Mouse (Mus musculus) stomach, embryonic 14.5 days (tissue): Measurements from ENCODE around the gene Chchd1. TPM values are rescaled to one million over a fixed set of nuclear protein-coding genes. Genes with fewer than 3 reads are reported as not detected.

Experiments
- ATAC-seq: fragments of 200-750 bp; cut with Nextera tagmentation; 2 replicates; pipeline ENCODE4 v1.8.0; 2017; ENCODE audit warnings: low read depth, moderate TSS enrichment; ENCODE audit not compliant: insufficient number of reproducible peaks, insufficient read depth, low FRiP score
- H3K27ac ChIP-seq: fragments of 300-500 bp; sonication (generic); 2 replicates; pipeline ENCODE4 v1.5.1; 2014; ENCODE audit warnings: mild to moderate bottlenecking, low read length, moderate library complexity, mixed read lengths
- H3K27me3 ChIP-seq: fragments of 300-500 bp; sonication (generic); 2 replicates; pipeline ENCODE4 v1.6.1; 2014; ENCODE audit warnings: low read length, control low read depth, mixed read lengths; ENCODE audit not compliant: control insufficient read depth, insufficient read depth
- H3K36me3 ChIP-seq: fragments of 300-500 bp; sonication (generic); 2 replicates; pipeline ENCODE4 v1.6.1; 2014; ENCODE audit warnings: mild to moderate bottlenecking, control low read depth, low read length, moderate library complexity, mixed read lengths; ENCODE audit not compliant: control insufficient read depth, insufficient read depth
- H3K4me1 ChIP-seq: fragments of 300-500 bp; sonication (generic); 2 replicates; pipeline ENCODE4 v1.6.1; 2014; ENCODE audit warnings: low read length, control low read depth, mixed read lengths; ENCODE audit not compliant: control insufficient read depth, insufficient read depth
- H3K4me2 ChIP-seq: fragments of 300-500 bp; sonication (generic); replicated peaks from 2 replicates; pipeline ENCODE4 v1.6.1; 2014; ENCODE audit warnings: low read depth, low read length, control low read depth
- H3K4me3 ChIP-seq: fragments of 300-500 bp; sonication (generic); 2 replicates; pipeline ENCODE4 v1.5.1; 2014; ENCODE audit warnings: low read depth, low read length, control low read depth
- H3K9ac ChIP-seq: fragments of 300-500 bp; sonication (generic); replicated peaks from 2 replicates; pipeline ENCODE4 v1.6.1; 2014; ENCODE audit warnings: low read depth, mild to moderate bottlenecking, control low read depth, low read length, moderate library complexity, mixed read lengths
- H3K9me3 ChIP-seq: fragments of 300-500 bp; sonication (generic); 2 replicates; pipeline ENCODE4 v1.6.1; 2016; ENCODE audit warnings: low read depth, low read length, control low read depth; ENCODE audit not compliant: control insufficient read depth
- WGBS: fragments of 180-500 bp; shearing (Covaris S2); extraction: QIAGEN DNeasy Blood & Tissue Kit; methylation state at CpG from one replicate; pipeline ENCODE4 v1.1.7; 2014; 5-methylcytosine and 5-hydroxymethylcytosine counted together
- polyA plus RNA-seq: library from polyadenylated mRNA; unstranded; fragments of >200 nt; fragmentation: Nextera tagmentation; extraction: Ambion mirVana; gene quantifications from 2 replicates; pipeline ENCODE4 v1.2.1, GENCODE M21; 2014

The Chchd1 gene
- polyA plus RNA-seq, 1 experiment from 2014 or later: 224 TPM

- H3K36me3 ChIP-seq: peaks cover 22% of the 10 kb centered on the region
Observed at GRCm38 (mm10) chr14:20735052-20735451, 32.2 kb downstream of the Chchd1 start.

GRCm38 (mm10) chr14:20735892-20736390, 33.1 kb downstream of the Chchd1 start:
- Histone ChIP-seq H3K36me3 (peaks cover 22% of the 10 kb centered on the region), H3K9me3 (no peaks in the 10 kb centered on the region), H3K9ac (no peak overlapping the region), H3K4me2 (no peak overlapping the region), H3K4me3 (no peak overlapping the region), H3K27me3 (no peaks in the 10 kb centered on the region), H3K27ac (no peak overlapping the region), H3K4me1 (peaks cover 11% of the 10 kb centered on the region; the same call in 1 of the 2 replicates)
- no peak for ATAC-seq
- WGBS: 83% methylated on average over 13 of the region's 13 CpGs

More at GRCm38 (mm10) chr14:20735052-20735451, 32.2 kb downstream of the Chchd1 start:
- ATAC-seq: no peak
- H3K4me3 ChIP-seq: no peak overlapping the region; the same call in 1 of the 2 replicates
- H3K9ac ChIP-seq: no peak overlapping the region
- no peaks in the 10 kb centered on the region for H3K27me3 ChIP-seq
- H3K4me2 ChIP-seq: peak overlapping the region; percentile 74; the same call in 1 of the 2 replicates
- H3K27ac ChIP-seq: peak overlapping the region; percentile 89; the same call in 1 of the 2 replicates
- H3K4me1 ChIP-seq: peaks cover 11% of the 10 kb centered on the region; the same call in 1 of the 2 replicates
- WGBS: 58% methylated on average over 2 of the region's 2 CpGs
- no peaks in the 10 kb centered on the region for H3K9me3 ChIP-seq

GRCm38 (mm10) chr14:20737306-20737705, 34.5 kb downstream of the Chchd1 start:
- Histone ChIP-seq H3K4me2 (no peak overlapping the region), H3K4me3 (no peak overlapping the region), H3K9ac (no peak overlapping the region), H3K9me3 (no peaks in the 10 kb centered on the region), H3K27me3 (no peaks in the 10 kb centered on the region), H3K4me1 (peaks cover 11% of the 10 kb centered on the region; the same call in 1 of the 2 replicates), H3K27ac (no peak overlapping the region), H3K36me3 (peaks cover 22% of the 10 kb centered on the region)
- ATAC-seq: no peak
- WGBS: 32% methylated on average over 14 of the region's 14 CpGs

GRCm38 (mm10) chr14:20738511-20738910, 35.7 kb downstream of the Chchd1 start:
- WGBS: 80% methylated on average over 8 of the region's 8 CpGs
- Histone ChIP-seq H3K27ac (no peak overlapping the region), H3K36me3 (peaks cover 22% of the 10 kb centered on the region)

GRCm38 (mm10) chr14:20741301-20741700, 38.5 kb downstream of the Chchd1 start:
- no peaks in the 10 kb centered on the region for H3K27me3 ChIP-seq

More at GRCm38 (mm10) chr14:20738511-20738910, 35.7 kb downstream of the Chchd1 start:
- no peak overlapping the region for H3K4me3 ChIP-seq
- H3K4me1 ChIP-seq: peaks cover 5% of the 10 kb centered on the region; the same call in 1 of the 2 replicates
- no peak overlapping the region for H3K9ac ChIP-seq
- no peak overlapping the region for H3K4me2 ChIP-seq
- no peak for ATAC-seq
- no peaks in the 10 kb centered on the region for H3K27me3 ChIP-seq
- no peaks in the 10 kb centered on the region for H3K9me3 ChIP-seq

GRCm38 (mm10) chr14:20743614-20744013, 40.8 kb downstream of the Chchd1 start:
- 82% methylated on average over 3 of the region's 3 CpGs for WGBS
- no peaks in the 10 kb centered on the region for H3K27me3 ChIP-seq
- no peak overlapping the region for H3K4me3 ChIP-seq
- H3K9ac ChIP-seq: no peak overlapping the region
- ATAC-seq: no peak
- peaks cover 19% of the 10 kb centered on the region for H3K36me3 ChIP-seq
- no peak overlapping the region for H3K4me2 ChIP-seq
- H3K27ac ChIP-seq: no peak overlapping the region
- H3K4me1 ChIP-seq: no peaks in the 10 kb centered on the region
- no peaks in the 10 kb centered on the region for H3K9me3 ChIP-seq

More at GRCm38 (mm10) chr14:20741301-20741700, 38.5 kb downstream of the Chchd1 start:
- Histone ChIP-seq H3K36me3 (peaks cover 28% of the 10 kb centered on the region), H3K4me1 (no peaks in the 10 kb centered on the region), H3K4me3 (no peak overlapping the region), H3K9me3 (no peaks in the 10 kb centered on the region), H3K4me2 (no peak overlapping the region), H3K27ac (no peak overlapping the region), H3K9ac (no peak overlapping the region)
- WGBS: 83% methylated on average over 9 of the region's 9 CpGs
- peak; percentile 14; the same call in 1 of the 2 replicates for ATAC-seq

GRCm38 (mm10) chr14:20746935-20747334, 44.1 kb downstream of the Chchd1 start:
- no peaks in the 10 kb centered on the region for H3K27me3 ChIP-seq
- no peaks in the 10 kb centered on the region for H3K9me3 ChIP-seq
- 87% methylated on average over 3 of the region's 3 CpGs for WGBS
- no peak overlapping the region for H3K4me2 ChIP-seq
- no peak overlapping the region for H3K27ac ChIP-seq
- H3K9ac ChIP-seq: no peak overlapping the region
- H3K36me3 ChIP-seq: peaks cover 13% of the 10 kb centered on the region
- no peak for ATAC-seq
- H3K4me1 ChIP-seq: no peaks in the 10 kb centered on the region
- H3K4me3 ChIP-seq: no peak overlapping the region

- Histone ChIP-seq H3K27ac (no peak overlapping the region), H3K4me2 (no peak overlapping the region), H3K27me3 (no peaks in the 10 kb centered on the region), H3K9me3 (no peaks in the 10 kb centered on the region), H3K4me3 (no peak overlapping the region), H3K36me3 (peaks cover 13% of the 10 kb centered on the region), H3K9ac (no peak overlapping the region), H3K4me1 (no peaks in the 10 kb centered on the region)
- WGBS: 73% methylated on average over 4 of the region's 4 CpGs
- ATAC-seq: no peak
Observed at GRCm38 (mm10) chr14:20748388-20748787, 45.6 kb downstream of the Chchd1 start.
